Mouse (Mus musculus) forebrain, embryonic 11.5 days (tissue): ENCODE results near the gene Dnal4. TPM values are rescaled to one million over a fixed set of nuclear protein-coding genes. Genes with fewer than 3 reads are reported as not detected.

Experiments used
- ATAC-seq: fragments of 200-750 bp; cut with Nextera tagmentation; replicated peaks from 2 replicates; pipeline ENCODE4 v1.8.0; 2017; ENCODE audit warnings: moderate TSS enrichment; ENCODE audit not compliant: low FRiP score
- DNase-seq: peaks from one replicate; pipeline ENCODE4 v3.0.0-alpha.2; 2017; ENCODE audit warnings: low spot score
- H3K27ac ChIP-seq: fragments of 300-500 bp; sonication (generic); 2 replicates; pipeline ENCODE4 v1.5.1; 2014; ENCODE audit warnings: low read depth, low read length
- H3K27me3 ChIP-seq: fragments of 300-500 bp; sonication (generic); 2 replicates; pipeline ENCODE4 v1.6.1; 2014; ENCODE audit warnings: mild to moderate bottlenecking, low read length, mixed read lengths; ENCODE audit not compliant: control insufficient read depth, insufficient read depth
- H3K36me3 ChIP-seq: fragments of 300-500 bp; sonication (generic); 2 replicates; pipeline ENCODE4 v1.6.1; 2014; ENCODE audit warnings: mild to moderate bottlenecking, low read length, moderate library complexity, mixed read lengths; ENCODE audit not compliant: control insufficient read depth, insufficient read depth
- H3K4me1 ChIP-seq: fragments of 300-500 bp; sonication (generic); replicated peaks from 2 replicates; pipeline ENCODE4 v1.6.1; 2014; ENCODE audit warnings: low read length, mixed read lengths; ENCODE audit not compliant: control insufficient read depth, insufficient read depth
- H3K4me2 ChIP-seq: fragments of 300-500 bp; sonication (generic); 2 replicates; pipeline ENCODE4 v1.6.1; 2014; ENCODE audit warnings: low read depth, mild to moderate bottlenecking, low read length, moderate library complexity, mixed read lengths; ENCODE audit not compliant: severe bottlenecking
- H3K4me3 ChIP-seq: fragments of 300-500 bp; sonication (generic); 2 replicates; pipeline ENCODE4 v1.5.1; 2014; ENCODE audit warnings: low read depth, low read length
- H3K9ac ChIP-seq: fragments of 300-500 bp; sonication (generic); 2 replicates; pipeline ENCODE4 v1.6.1; 2014; ENCODE audit warnings: low read length
- H3K9me3 ChIP-seq: fragments of 300-500 bp; sonication (generic); 2 replicates; pipeline ENCODE4 v1.6.1; 2016; ENCODE audit warnings: low read length, mixed read lengths; ENCODE audit not compliant: control insufficient read depth
- WGBS: fragments of 180-500 bp; shearing (Covaris S2); extraction: QIAGEN DNeasy Blood & Tissue Kit; methylation state at CpG from one replicate; pipeline ENCODE4 v1.1.7; 2014; 5-methylcytosine and 5-hydroxymethylcytosine counted together
- polyA plus RNA-seq: library from polyadenylated mRNA; unstranded; fragments of >200 nt; fragmentation: Nextera tagmentation; extraction: Ambion mirVana; gene quantifications from 2 replicates; pipeline ENCODE4 v1.2.1, GENCODE M21; 2014

Gene Dnal4
- polyA plus RNA-seq, 1 experiment from 2014 or later = 63.9 TPM

DNA sequence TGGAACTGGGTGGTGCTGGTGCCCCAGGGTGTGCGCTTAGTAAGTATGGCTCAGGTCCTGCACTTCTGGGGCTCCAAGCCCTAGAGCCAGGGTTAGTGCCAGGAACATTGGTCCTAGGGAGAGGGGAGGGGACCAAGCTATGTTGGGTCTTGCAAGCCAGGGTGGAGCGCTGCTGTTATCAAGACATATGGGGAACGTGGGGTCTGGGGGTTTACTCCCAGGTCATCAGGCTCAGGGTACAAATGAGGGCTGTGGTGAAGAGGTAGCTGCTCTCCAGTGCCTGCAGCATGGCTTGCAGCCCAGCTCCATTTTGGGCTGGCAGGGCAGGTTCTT is 24.3 kb downstream of the Dnal4 start:
- 86% methylated on average over 3 of the region's 3 CpGs for WGBS
- H3K4me1 ChIP-seq = no peaks in the 10 kb centered on the region
- H3K27me3 ChIP-seq = no peaks in the 10 kb centered on the region
- H3K36me3 ChIP-seq = no peaks in the 10 kb centered on the region
- no peak overlapping the region for H3K4me2 ChIP-seq
- DNase-seq (no peak), ATAC-seq (peak; percentile 42; the same call in 1 of the 2 replicates)
- no peak overlapping the region for H3K9ac ChIP-seq
- H3K27ac ChIP-seq = no peak overlapping the region
- H3K9me3 ChIP-seq = no peaks in the 10 kb centered on the region
- H3K4me3 ChIP-seq = no peak overlapping the region

DNA sequence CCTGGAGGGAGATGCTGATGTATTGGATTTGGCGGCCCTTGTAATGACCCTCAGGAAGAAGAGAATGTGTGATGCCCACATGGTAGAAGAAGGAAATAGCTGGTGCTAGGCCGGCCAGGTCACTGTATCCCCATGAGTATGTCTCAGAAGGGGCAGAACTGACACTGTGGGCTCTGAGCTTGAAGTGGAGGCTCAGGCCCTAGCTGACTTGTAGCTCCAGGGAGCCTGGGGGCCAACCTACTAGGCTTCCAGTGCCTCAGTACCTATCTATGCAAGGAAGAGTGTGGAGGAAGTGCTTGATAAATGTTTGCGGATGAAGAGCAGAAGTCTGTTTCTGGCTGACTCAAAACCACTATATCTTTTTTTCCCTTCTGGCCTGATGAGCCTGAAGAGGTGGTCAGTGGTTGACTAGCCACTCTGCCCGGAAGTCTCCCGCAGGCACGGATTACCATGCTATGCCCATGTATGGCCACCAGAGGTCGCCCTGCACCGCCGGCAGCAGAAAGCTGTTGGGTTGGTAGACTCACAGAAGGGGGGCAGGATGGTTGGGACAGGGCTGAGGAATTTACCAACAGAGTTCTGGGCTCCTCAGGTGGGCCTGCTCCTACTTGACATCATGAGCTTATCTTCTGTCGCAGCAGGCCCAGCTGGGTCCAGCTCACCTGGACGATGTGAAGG is 24.8 kb downstream of the Dnal4 start:
- H3K4me3 ChIP-seq = no peak overlapping the region
- no peaks in the 10 kb centered on the region for H3K4me1 ChIP-seq
- 21% methylated on average over 11 of the region's 11 CpGs for whole genome bisulfite sequencing
- no peak overlapping the region for H3K4me2 ChIP-seq
- no peaks in the 10 kb centered on the region for H3K36me3 ChIP-seq
- DNase-seq (peak; percentile 89), ATAC-seq (peak; percentile 10; the same call in 1 of the 2 replicates)
- H3K27me3 ChIP-seq = no peaks in the 10 kb centered on the region
- H3K9me3 ChIP-seq = no peaks in the 10 kb centered on the region
- H3K9ac ChIP-seq = no peak overlapping the region
- no peak overlapping the region for H3K27ac ChIP-seq

DNA sequence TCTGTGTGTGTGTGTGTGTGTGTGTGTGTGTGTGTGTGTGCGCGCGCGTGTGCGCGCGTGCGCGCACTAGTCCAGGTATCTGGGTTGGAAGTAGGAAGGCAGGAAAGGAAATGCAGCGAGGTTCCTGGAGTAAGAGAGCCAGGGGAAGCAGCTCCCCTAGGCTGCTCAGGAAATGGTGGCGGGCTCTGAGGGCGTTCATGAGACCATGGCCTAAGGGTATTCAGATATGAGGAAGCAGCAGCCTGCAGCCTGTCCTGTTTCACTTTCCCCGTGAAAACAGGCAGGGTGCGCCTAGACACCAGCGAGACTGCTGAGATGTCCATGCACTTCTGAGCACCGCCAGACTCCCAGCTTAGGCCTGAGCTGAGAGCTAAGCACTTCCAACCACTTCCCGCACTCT is 25.9 kb downstream of the Dnal4 start:
- no peaks in the 10 kb centered on the region for H3K27me3 ChIP-seq
- DNase-seq (no peak), ATAC-seq (no peak)
- H3K27ac ChIP-seq = no peak overlapping the region
- no peak overlapping the region for H3K4me2 ChIP-seq
- no peak overlapping the region for H3K9ac ChIP-seq
- 90% methylated on average over 17 of the region's 17 CpGs for WGBS
- H3K9me3 ChIP-seq = no peaks in the 10 kb centered on the region
- H3K36me3 ChIP-seq = no peaks in the 10 kb centered on the region
- no peaks in the 10 kb centered on the region for H3K4me1 ChIP-seq
- H3K4me3 ChIP-seq = no peak overlapping the region

DNA sequence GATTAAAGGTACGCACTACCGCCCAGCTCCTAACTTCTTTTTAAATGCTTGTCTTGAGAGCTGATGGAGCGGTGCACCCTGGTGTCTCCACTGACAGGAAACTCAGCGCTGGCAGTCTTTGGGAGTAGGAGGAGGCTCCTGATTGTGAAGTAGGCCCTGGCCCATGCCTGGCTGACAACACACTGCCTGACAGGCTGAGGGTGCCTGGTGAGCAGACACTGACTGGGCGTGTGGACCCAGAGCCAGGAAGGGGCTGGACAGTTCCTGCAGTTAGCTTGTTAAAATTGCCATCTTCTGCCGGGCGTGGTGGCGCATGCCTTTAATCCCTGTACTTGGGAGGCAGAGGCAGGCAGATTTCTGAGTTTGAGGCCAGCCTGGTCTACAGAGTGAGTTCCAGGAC is 27.4 kb downstream of the Dnal4 start:
- Histone ChIP-seq H3K9ac (no peak overlapping the region), H3K36me3 (no peaks in the 10 kb centered on the region), H3K4me1 (no peaks in the 10 kb centered on the region), H3K4me2 (no peak overlapping the region), H3K27me3 (no peaks in the 10 kb centered on the region), H3K27ac (no peak overlapping the region), H3K4me3 (no peak overlapping the region), H3K9me3 (no peaks in the 10 kb centered on the region)
- 90% methylated on average over 8 of the region's 8 CpGs for WGBS
- ATAC-seq (no peak), DNase-seq (no peak)

DNA sequence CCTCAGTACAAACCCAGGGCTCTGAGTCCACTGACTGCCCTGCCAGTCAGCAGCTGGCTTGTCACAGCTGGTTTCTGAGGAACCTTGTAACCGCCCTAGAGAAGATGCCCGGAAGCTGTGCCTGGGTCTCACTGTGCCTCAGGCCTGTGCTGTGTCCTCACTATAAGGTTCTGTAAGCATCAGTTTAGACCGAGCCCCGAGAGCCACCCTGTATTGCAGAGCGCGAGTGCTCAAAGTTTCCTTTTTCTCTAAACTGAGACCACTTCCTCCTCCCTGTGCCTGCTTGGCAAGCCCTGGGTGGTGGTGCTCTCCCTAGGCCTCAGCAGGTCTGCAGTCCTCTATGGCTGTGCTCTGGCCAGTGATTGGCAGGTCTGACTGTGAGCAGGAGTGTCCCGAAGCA is 28.5 kb downstream of the Dnal4 start:
- ATAC-seq (no peak), DNase-seq (no peak)
- 93% methylated on average over 7 of the region's 7 CpGs for WGBS
- Histone ChIP-seq H3K9me3 (no peaks in the 10 kb centered on the region), H3K4me1 (no peaks in the 10 kb centered on the region), H3K36me3 (no peaks in the 10 kb centered on the region), H3K9ac (no peak overlapping the region), H3K4me3 (no peak overlapping the region), H3K4me2 (no peak overlapping the region), H3K27me3 (no peaks in the 10 kb centered on the region), H3K27ac (no peak overlapping the region)

DNA sequence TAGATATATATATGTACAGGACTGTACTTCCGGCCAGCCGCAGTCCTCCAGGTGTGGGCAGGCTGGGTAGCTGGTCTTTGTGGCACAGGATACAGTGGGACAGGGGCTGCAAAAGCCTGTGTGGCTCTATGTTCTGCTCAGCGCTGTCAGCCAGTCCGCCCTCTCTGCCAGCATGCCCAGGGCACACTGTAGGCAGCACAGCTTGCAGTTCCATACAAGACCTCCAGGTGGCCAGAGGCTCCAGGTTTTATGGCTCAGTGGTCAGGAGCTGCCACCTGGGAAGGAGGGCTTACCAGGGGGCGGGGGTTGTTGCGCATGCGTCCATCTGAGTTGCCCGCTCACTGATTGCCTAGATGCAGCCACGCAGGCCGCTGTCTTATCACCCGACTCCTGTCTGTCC is 29.7 kb downstream of the Dnal4 start:
- ATAC-seq = no peak
- Histone ChIP-seq H3K27ac (no peak overlapping the region), H3K36me3 (no peaks in the 10 kb centered on the region), H3K4me2 (no peak overlapping the region), H3K4me1 (no peaks in the 10 kb centered on the region; the same call in 1 of the 2 replicates), H3K4me3 (no peak overlapping the region), H3K9me3 (no peaks in the 10 kb centered on the region), H3K27me3 (no peaks in the 10 kb centered on the region), H3K9ac (no peak overlapping the region)
- DNase-seq = peak; percentile 69
- WGBS = 46% methylated on average over 11 of the region's 11 CpGs

DNA sequence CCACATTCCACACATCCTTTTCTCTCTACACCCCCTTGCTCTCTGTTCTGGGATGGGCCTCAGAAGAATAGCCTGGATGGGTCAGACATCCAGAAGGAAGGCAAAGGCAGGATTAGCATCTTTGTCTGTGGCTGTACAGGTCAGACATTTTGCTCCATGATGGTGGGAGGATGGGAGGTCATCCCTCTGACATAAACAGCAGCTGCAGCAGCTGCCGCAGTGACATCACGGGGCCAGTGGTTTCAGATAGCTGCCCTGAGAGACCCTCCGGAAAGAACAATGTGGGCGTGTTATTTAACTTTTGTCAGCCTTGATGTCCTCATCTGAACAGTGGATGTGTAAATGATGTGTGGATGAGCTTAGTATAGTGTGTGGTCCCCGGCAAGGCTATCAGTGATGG is 31.8 kb downstream of the Dnal4 start:
- DNase-seq (no peak), ATAC-seq (no peak)
- H3K27me3 ChIP-seq = peaks cover 2% of the 10 kb centered on the region; the same call in 1 of the 2 replicates
- H3K4me3 ChIP-seq = no peak overlapping the region
- H3K27ac ChIP-seq = no peak overlapping the region
- no peak overlapping the region for H3K9ac ChIP-seq
- H3K36me3 ChIP-seq = no peaks in the 10 kb centered on the region
- H3K4me1 ChIP-seq = no peaks in the 10 kb centered on the region; the same call in 1 of the 2 replicates
- no peaks in the 10 kb centered on the region for H3K9me3 ChIP-seq
- H3K4me2 ChIP-seq = no peak overlapping the region
- WGBS = 92% methylated on average over 5 of the region's 5 CpGs

DNA sequence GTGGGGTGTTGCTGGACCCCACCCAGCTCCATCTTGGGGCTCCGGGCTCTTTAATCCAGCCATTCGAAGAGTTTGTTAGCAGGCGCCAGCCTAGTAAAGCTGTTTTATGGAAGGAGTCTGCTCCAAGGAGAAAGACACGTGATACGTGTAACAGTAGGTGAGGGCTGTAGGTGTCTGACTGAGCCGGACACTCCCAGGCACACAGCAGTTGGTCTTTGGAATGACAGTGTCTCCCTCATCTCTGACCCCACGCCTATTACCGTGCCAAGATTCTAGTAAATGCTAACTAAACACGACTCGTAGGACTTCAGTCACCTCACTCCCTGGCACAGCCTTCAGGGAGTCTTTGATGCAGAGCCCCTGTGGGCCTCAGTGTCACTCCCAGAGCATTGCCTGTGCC is 32.3 kb downstream of the Dnal4 start:
- Histone ChIP-seq H3K9me3 (no peaks in the 10 kb centered on the region), H3K9ac (no peak overlapping the region), H3K4me2 (no peak overlapping the region), H3K27me3 (peaks cover 2% of the 10 kb centered on the region; the same call in 1 of the 2 replicates), H3K27ac (no peak overlapping the region), H3K36me3 (no peaks in the 10 kb centered on the region), H3K4me3 (no peak overlapping the region), H3K4me1 (no peaks in the 10 kb centered on the region; the same call in 1 of the 2 replicates)
- DNase-seq = no peak
- no peak for ATAC-seq
- WGBS = 92% methylated on average over 10 of the region's 10 CpGs

DNA sequence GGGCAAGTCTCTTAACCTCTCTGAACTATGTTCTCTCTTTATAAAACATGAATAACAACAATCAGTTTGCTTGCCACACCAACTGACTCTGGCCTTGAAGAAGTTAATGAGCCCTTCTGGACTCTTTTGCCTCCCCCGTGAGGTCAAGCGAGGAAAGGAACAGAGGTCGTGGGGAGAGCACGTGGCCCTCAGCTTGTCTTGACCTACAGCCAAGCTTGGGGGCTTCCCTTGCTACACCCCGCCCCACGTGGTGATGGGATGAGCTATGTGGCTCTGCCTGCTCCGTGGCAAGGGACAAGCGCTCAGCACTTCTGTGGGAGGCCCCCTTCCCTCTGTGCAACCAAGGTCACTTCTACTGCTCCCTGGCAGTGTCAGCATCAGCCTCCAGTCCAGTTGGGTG is 32.9 kb downstream of the Dnal4 start:
- no peak overlapping the region for H3K27ac ChIP-seq
- H3K4me2 ChIP-seq = no peak overlapping the region
- no peaks in the 10 kb centered on the region for H3K9me3 ChIP-seq
- ATAC-seq = no peak
- no peaks in the 10 kb centered on the region for H3K36me3 ChIP-seq
- no peak overlapping the region for H3K4me3 ChIP-seq
- H3K4me1 ChIP-seq = no peaks in the 10 kb centered on the region; the same call in 1 of the 2 replicates
- DNase-seq = no peak
- H3K27me3 ChIP-seq = peaks cover 2% of the 10 kb centered on the region; the same call in 1 of the 2 replicates
- WGBS = 80% methylated on average over 8 of the region's 8 CpGs
- no peak overlapping the region for H3K9ac ChIP-seq
